Mouse (Mus musculus): ENCODE data around the gene Paf1.
A peak's percentile ranks its signal among the peaks of the same experiment; 100 is the strongest.

The Paf1 gene

GRCm38 (mm10) chr7:28392429-28393271 is at the start of gene Paf1, which contains the start of gene Med29:
Gene Paf1 (plus strand): TSS chr7:28392951.
Gene Med29 (minus strand): TSS chr7:28392708.
- DNase-seq (ENCODE audit: extremely low spot score, low read depth, low spot score) = peak; percentile 98

- DNase-seq (ENCODE audit: extremely low spot score, low read depth, low spot score) = no peak
These were observed 48.1 kb upstream of the Paf1 start for GRCm38 (mm10) chr7:28344637-28345036.

DNA sequence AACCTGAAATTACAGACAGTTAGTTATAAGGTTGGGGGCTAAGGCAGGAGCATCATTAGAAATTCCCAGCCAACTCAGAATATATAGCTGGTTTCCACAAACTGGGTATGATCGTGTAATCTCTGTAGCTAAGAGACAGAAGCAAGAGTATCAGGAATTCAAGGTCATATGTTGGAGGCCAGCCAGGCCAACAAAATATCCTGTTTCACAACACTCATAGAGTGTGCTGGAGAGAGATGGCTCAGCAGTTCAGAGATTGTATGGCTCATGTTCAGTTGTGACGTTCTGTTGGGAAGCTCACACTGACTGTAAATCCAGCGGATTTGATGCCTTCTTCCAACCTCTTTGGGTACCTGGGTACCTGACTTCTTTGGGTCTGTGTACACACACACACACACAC is 45.0 kb upstream of the Paf1 start:
- no peak for DNase-seq (ENCODE audit: extremely low spot score, low read depth, low spot score)

GRCm38 (mm10) chr7:28348601-28349000 is 44.1 kb upstream of the Paf1 start:
- DNase-seq (ENCODE audit: extremely low spot score, low read depth, low spot score) = no peak

DNA sequence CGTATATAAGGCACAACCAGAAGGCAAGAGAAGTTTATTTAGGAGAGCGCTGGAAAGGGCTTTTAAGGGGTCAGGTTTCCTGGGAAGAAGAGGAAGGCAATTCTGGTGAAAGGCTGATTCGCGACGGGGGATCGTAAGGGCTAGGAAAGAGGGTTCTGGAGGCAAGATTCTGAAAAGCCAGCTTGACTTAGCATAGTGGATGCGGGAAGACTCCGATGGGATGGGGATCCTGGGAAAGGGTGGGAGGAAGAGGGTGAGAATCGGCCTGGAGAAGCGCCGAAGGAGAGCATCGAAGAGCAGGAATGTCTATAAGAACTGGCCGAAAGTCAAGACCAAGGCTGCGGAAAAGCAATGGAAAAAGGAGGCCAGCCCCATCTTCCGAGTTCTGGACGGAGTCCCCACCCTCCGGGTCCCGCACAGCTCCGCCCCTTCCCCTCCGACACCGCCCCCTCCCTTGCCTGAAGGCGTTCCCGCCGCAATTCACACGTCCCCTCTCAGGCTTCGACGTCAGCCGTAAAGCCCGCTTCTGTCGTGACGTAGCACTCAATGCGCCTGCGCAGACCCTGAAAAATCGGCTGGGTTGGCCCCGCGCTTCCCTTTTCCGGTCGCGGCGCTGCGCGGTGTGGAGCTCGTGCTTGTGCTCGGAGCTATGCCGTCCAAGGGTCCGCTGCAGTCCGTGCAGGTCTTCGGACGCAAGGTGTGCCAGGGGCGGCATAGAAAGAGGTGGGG is 42.4 kb upstream of the Paf1 start, which contains the start of gene Rps16:
Gene Rps16, plus strand, starts transcription at position 498 of the 729 bp plus-strand sequence.
- peak; percentile 92 for DNase-seq (ENCODE audit: extremely low spot score, low read depth, low spot score)

DNA sequence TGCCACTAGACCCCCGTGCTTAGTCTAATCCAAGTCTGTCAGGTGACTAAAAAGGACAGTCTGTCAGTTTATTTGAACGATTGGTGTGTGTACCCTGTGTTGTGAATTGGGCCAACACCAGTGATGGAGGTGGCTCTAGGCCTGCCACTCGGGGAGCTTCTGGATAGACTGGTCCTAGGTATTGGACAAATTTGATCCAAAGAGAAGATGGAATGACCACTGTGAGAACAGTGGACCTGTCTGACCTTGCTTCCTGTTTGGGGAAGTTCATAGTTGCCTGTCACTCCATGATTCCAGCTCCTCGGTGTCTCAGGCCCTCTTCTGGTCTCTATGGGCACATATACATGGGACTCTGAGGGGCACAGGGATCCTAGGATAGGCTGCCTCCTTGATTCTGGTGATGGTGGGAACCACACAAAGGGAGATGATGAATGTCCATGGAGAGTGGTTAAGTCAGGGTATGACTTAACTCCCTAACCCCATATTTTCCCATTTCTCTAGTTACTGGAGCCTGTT is 41.0 kb upstream of the Paf1 start:
- DNase-seq (ENCODE audit: extremely low spot score, low read depth, low spot score) = no peak

GRCm38 (mm10) chr7:28353267-28353666 is 39.5 kb upstream of the Paf1 start:
- DNase-seq (ENCODE audit: extremely low spot score, low read depth, low spot score) = no peak

DNA sequence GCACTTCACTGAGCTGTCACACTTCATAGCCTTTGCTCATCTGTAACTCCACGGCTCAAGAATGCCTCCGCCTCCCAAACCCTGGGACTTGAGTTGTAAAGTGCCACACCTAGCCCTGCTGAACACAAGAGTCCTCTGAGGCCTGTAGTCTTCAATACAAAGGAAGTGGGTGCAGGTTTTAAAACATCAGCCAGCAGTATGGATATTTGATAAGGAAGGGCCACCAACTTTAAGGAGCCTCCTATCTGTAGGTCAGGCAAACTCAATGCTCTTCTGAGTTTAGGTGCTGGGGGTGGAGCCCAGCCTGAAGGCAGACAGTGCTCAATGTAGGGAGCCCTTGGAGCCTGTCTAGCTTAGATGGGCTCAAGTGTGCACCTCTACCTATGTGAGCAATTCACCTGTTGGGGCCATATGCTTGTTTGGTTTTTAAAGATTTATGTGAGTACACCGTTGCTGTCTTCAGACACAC is 38.6 kb upstream of the Paf1 start:
- DNase-seq (ENCODE audit: extremely low spot score, low read depth, low spot score) = no peak

- DNase-seq (ENCODE audit: extremely low spot score, low read depth, low spot score) = no peak
These were observed 38.2 kb upstream of the Paf1 start for GRCm38 (mm10) chr7:28354596-28354995.

GRCm38 (mm10) chr7:28355221-28355620 is 37.5 kb upstream of the Paf1 start:
- no peak for DNase-seq (ENCODE audit: extremely low spot score, low read depth, low spot score)

GRCm38 (mm10) chr7:28356981-28357380 is 35.8 kb upstream of the Paf1 start:
- no peak for DNase-seq (ENCODE audit: extremely low spot score, low read depth, low spot score)

DNA sequence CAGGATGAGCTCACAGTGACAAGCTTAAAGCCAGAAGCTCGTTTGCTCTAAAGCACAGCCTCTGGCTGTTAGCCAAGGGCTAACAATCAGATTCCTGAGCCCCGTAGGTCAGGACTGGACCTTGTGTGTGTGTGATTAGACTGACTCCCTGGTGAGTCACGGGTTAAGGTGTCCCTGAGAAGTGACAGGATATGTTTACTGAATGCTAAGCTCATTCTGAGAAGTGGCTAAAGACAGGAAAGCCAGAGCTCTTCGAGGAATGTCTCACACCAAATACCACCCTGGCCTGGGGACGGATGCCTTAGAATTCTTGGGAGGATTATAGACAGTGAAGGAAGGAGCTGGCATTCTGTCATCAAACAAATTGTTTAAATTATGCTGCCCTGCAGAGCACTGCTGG is 34.8 kb upstream of the Paf1 start:
- no peak for DNase-seq (ENCODE audit: extremely low spot score, low read depth, low spot score)

DNA sequence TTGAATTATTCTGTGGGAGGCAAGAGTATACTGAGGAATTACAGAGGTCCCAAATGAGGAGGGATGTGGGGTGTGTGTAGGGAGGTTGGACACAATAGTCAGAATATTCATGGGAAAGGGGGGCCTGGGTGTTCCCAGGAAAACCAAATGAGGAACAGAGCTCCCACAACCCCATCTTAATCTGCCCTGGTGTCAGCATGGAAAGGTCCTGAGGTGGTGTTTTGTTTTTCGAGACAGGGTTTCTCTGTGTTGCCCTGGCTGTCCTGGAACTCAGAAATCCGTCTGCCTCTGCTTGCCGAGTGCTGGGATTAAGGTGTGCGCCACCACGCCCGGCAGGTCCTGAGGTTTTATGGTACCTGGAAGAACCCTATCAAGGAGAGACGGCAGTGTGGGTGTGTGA is 34.3 kb upstream of the Paf1 start:
- no peak for DNase-seq (ENCODE audit: extremely low spot score, low read depth, low spot score)

DNA sequence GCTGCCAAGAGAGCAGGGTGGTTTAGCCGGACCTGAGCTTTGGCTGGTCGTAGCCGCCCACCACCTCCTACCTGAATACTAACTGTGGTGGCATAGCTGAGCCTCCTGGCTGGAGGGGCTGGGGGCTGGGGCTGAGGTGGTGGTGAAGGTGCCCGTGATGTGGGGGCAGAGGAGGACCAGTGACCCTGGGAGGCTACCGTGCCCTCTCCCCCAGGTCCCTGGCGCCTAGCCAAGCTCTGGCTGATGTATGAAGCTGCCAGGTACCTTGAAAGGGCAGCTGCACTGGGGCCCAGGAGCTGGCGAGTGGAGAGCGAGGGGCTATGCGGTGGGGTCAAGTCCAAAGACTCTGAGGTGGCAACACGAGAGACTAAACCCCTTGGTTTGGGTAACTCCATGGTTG is 32.9 kb upstream of the Paf1 start:
- no peak for DNase-seq (ENCODE audit: extremely low spot score, low read depth, low spot score)

DNA sequence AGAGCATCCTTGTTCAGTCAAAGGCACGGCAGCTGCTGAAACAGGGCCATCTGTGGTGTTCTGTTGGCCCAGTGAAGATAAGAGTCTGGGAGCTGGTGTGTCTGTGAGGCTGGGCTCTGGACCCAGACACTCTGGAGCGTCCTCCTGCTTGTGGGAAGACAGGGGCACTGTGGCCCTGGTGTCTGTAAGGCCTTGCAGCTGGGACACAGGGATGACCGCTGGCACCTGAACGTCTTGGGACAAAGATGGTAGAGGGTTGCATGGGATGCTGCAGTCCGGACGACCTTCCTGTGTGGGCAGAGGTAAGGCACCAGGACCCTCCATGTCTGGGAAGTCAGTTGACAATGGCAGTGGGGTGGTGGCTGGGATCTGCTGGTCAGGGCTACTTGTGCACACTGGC is 32.5 kb upstream of the Paf1 start:
- DNase-seq (ENCODE audit: extremely low spot score, low read depth, low spot score) = no peak

GRCm38 (mm10) chr7:28361647-28362341 is 31.0 kb upstream of the Paf1 start:
- DNase-seq (ENCODE audit: extremely low spot score, low read depth, low spot score) = no peak

- DNase-seq (ENCODE audit: extremely low spot score, low read depth, low spot score) = no peak
These were observed 30.2 kb upstream of the Paf1 start for GRCm38 (mm10) chr7:28362441-28363060.

- no peak for DNase-seq (ENCODE audit: extremely low spot score, low read depth, low spot score)
These were observed 25.0 kb upstream of the Paf1 start for GRCm38 (mm10) chr7:28367663-28368275.

DNA sequence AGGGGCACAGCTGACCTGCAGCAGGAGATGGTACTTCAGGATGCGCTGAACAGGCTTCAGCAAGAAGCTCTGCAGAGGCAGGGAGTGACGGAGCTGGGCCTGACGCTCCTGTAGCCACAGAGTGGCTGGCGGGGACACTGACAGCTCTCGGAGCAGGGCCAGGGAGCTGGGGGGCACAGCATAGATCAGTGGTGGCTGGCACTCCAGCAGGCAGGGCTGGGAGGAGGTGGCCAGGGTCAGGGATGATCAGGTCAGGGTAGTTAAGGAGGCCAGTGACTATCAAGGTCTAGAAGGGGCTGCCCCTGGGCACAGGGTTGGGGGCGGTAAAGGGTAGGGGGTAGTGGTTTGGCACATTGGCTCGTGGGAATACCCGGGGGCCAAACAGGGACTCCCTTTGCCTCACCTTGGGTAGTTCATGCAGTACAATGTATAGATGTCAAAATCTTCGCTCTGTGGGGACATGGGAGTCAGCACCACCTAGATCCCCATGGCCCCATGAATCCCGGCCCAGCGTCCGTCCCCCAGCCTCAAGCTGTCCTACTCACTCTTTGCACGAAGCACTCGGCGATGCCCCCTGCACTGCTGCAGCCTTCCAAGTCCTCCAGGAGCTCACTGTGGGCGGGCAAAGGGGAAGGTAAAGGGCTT is 24.4 kb upstream of the Paf1 start:
- no peak for DNase-seq (ENCODE audit: extremely low spot score, low read depth, low spot score)

- no peak for DNase-seq (ENCODE audit: extremely low spot score, low read depth, low spot score)
These were observed 22.7 kb upstream of the Paf1 start for GRCm38 (mm10) chr7:28370051-28370450.

All from hindlimb bud, embryonic 11.5 days (tissue).